Mouse (Mus musculus): ENCODE measurements around the gene Epor. TPM values are rescaled to one million over a fixed set of nuclear protein-coding genes. Genes with fewer than 3 reads are reported as not detected.
A peak's percentile ranks its signal among the peaks of the same experiment; 100 is the strongest.

Epor gene
- polyA plus RNA-seq, 1 experiment from 2014 or later: 11.8 TPM

GRCm38 (mm10) chr9:21996178-21996867 is 33.0 kb upstream of the Epor start:
- no peak for ATAC-seq (ENCODE audit: insufficient read depth, low FRiP score)
- Histone ChIP-seq H3K9ac (ENCODE audit: low read length) (no peak overlapping the region), H3K4me2 (ENCODE audit: low read depth, low read length) (no peak overlapping the region), H3K9me3 (replicated peaks; ENCODE audit: control insufficient read depth, low read length) (no peaks in the 10 kb centered on the region), H3K36me3 (ENCODE audit: control insufficient read depth, insufficient read depth, low read length) (no peaks in the 10 kb centered on the region), H3K4me3 (replicated peaks; ENCODE audit: low read length) (no peak overlapping the region), H3K27me3 (ENCODE audit: control insufficient read depth, insufficient read depth, low read length) (peaks cover 11% of the 10 kb centered on the region), H3K27ac (ENCODE audit: low read length) (no peak overlapping the region), H3K4me1 (ENCODE audit: control insufficient read depth, insufficient read depth, low read length) (no peaks in the 10 kb centered on the region)
- WGBS: 76% methylated on average over 3 of the region's 3 CpGs

GRCm38 (mm10) chr9:21992227-21992626 is 28.9 kb upstream of the Epor start:
- Histone ChIP-seq H3K27me3 (ENCODE audit: control insufficient read depth, insufficient read depth, low read length) (peaks cover 51% of the 10 kb centered on the region), H3K4me1 (ENCODE audit: control insufficient read depth, insufficient read depth, low read length) (peaks cover 15% of the 10 kb centered on the region), H3K9me3 (replicated peaks; ENCODE audit: control insufficient read depth, low read length) (no peaks in the 10 kb centered on the region), H3K4me3 (replicated peaks; ENCODE audit: low read length) (no peak overlapping the region), H3K4me2 (ENCODE audit: low read depth, low read length) (no peak overlapping the region), H3K27ac (ENCODE audit: low read length) (no peak overlapping the region), H3K36me3 (ENCODE audit: control insufficient read depth, insufficient read depth, low read length) (no peaks in the 10 kb centered on the region), H3K9ac (ENCODE audit: low read length) (no peak overlapping the region)
- ATAC-seq (ENCODE audit: insufficient read depth, low FRiP score): no peak
- WGBS: 71% methylated on average over 4 of the region's 4 CpGs

GRCm38 (mm10) chr9:21989230-21990110 is 26.2 kb upstream of the Epor start, which contains the start of gene Rgl3:
Gene Rgl3 (minus strand): TSS chr9:21989446.
- Histone ChIP-seq H3K27me3 (ENCODE audit: control insufficient read depth, insufficient read depth, low read length) (peaks cover 58% of the 10 kb centered on the region), H3K27ac (ENCODE audit: low read length) (no peak within 1 kb of the TSS), H3K9me3 (replicated peaks; ENCODE audit: control insufficient read depth, low read length) (no peaks in the 10 kb centered on the region), H3K4me3 (replicated peaks; ENCODE audit: low read length) (peak within 1 kb of the TSS; percentile 52), H3K9ac (ENCODE audit: low read length) (peak within 1 kb of the TSS; percentile 66), H3K4me1 (ENCODE audit: control insufficient read depth, insufficient read depth, low read length) (peaks cover 15% of the 10 kb centered on the region), H3K4me2 (ENCODE audit: low read depth, low read length) (peak within 1 kb of the TSS; percentile 77), H3K36me3 (ENCODE audit: control insufficient read depth, insufficient read depth, low read length) (no peaks in the 10 kb centered on the region)
- peak; percentile 65 for ATAC-seq (ENCODE audit: insufficient read depth, low FRiP score)
- 2% methylated on average over 41 of the region's 42 CpGs for WGBS

- Histone ChIP-seq H3K4me2 (ENCODE audit: low read depth, low read length) (peak overlapping the region; percentile 77), H3K4me3 (replicated peaks; ENCODE audit: low read length) (peak overlapping the region; percentile 52), H3K9me3 (replicated peaks; ENCODE audit: control insufficient read depth, low read length) (no peaks in the 10 kb centered on the region), H3K27me3 (ENCODE audit: control insufficient read depth, insufficient read depth, low read length) (peaks cover 58% of the 10 kb centered on the region), H3K27ac (ENCODE audit: low read length) (no peak overlapping the region), H3K9ac (ENCODE audit: low read length) (peak overlapping the region; percentile 66), H3K36me3 (ENCODE audit: control insufficient read depth, insufficient read depth, low read length) (no peaks in the 10 kb centered on the region), H3K4me1 (ENCODE audit: control insufficient read depth, insufficient read depth, low read length) (peaks cover 15% of the 10 kb centered on the region)
- 1% methylated on average over 32 of the region's 32 CpGs for WGBS
- peak; percentile 54; the same call in 1 of the 2 replicates for ATAC-seq (ENCODE audit: insufficient read depth, low FRiP score)
These were observed 25.3 kb upstream of the Epor start for GRCm38 (mm10) chr9:21988421-21989101.

GRCm38 (mm10) chr9:21987592-21988342 is 24.5 kb upstream of the Epor start:
- Histone ChIP-seq H3K4me3 (replicated peaks; ENCODE audit: low read length) (peak overlapping the region; percentile 52), H3K36me3 (ENCODE audit: control insufficient read depth, insufficient read depth, low read length) (no peaks in the 10 kb centered on the region), H3K4me2 (ENCODE audit: low read depth, low read length) (peak overlapping the region; percentile 77), H3K4me1 (ENCODE audit: control insufficient read depth, insufficient read depth, low read length) (peaks cover 15% of the 10 kb centered on the region), H3K9ac (ENCODE audit: low read length) (no peak overlapping the region), H3K27me3 (ENCODE audit: control insufficient read depth, insufficient read depth, low read length) (peaks cover 58% of the 10 kb centered on the region), H3K9me3 (replicated peaks; ENCODE audit: control insufficient read depth, low read length) (no peaks in the 10 kb centered on the region), H3K27ac (ENCODE audit: low read length) (no peak overlapping the region)
- no peak for ATAC-seq (ENCODE audit: insufficient read depth, low FRiP score)
- 11% methylated on average over 36 of the region's 36 CpGs for WGBS

- WGBS: 24% methylated on average over 3 of the region's 3 CpGs
- Histone ChIP-seq H3K4me3 (replicated peaks; ENCODE audit: low read length) (no peak overlapping the region), H3K36me3 (ENCODE audit: control insufficient read depth, insufficient read depth, low read length) (no peaks in the 10 kb centered on the region), H3K9me3 (replicated peaks; ENCODE audit: control insufficient read depth, low read length) (no peaks in the 10 kb centered on the region), H3K27ac (ENCODE audit: low read length) (no peak overlapping the region), H3K4me2 (ENCODE audit: low read depth, low read length) (no peak overlapping the region), H3K9ac (ENCODE audit: low read length) (no peak overlapping the region), H3K27me3 (ENCODE audit: control insufficient read depth, insufficient read depth, low read length) (peaks cover 23% of the 10 kb centered on the region), H3K4me1 (ENCODE audit: control insufficient read depth, insufficient read depth, low read length) (0 out of 2 replicates have a peak, but pooled peaks cover 9% of the 10 kb centered on the region)
- ATAC-seq (ENCODE audit: insufficient read depth, low FRiP score): no peak
These were observed 20.6 kb upstream of the Epor start for GRCm38 (mm10) chr9:21983911-21984310.

- 92% methylated on average over 4 of the region's 4 CpGs for WGBS
These were observed 15.3 kb upstream of the Epor start for GRCm38 (mm10) chr9:21978398-21979128.

GRCm38 (mm10) chr9:21977972-21978371 is 14.7 kb upstream of the Epor start:
- 30% methylated on average over 2 of the region's 2 CpGs for WGBS

More at GRCm38 (mm10) chr9:21978398-21979128, 15.3 kb upstream of the Epor start:
- Histone ChIP-seq H3K27ac (ENCODE audit: low read length) (no peak overlapping the region), H3K27me3 (ENCODE audit: control insufficient read depth, insufficient read depth, low read length) (no peaks in the 10 kb centered on the region; the same call in 1 of the 2 replicates), H3K36me3 (ENCODE audit: control insufficient read depth, insufficient read depth, low read length) (no peaks in the 10 kb centered on the region), H3K4me2 (ENCODE audit: low read depth, low read length) (no peak overlapping the region), H3K4me1 (ENCODE audit: control insufficient read depth, insufficient read depth, low read length) (no peaks in the 10 kb centered on the region), H3K9ac (ENCODE audit: low read length) (no peak overlapping the region), H3K9me3 (replicated peaks; ENCODE audit: control insufficient read depth, low read length) (no peaks in the 10 kb centered on the region), H3K4me3 (replicated peaks; ENCODE audit: low read length) (no peak overlapping the region)
- no peak for ATAC-seq (ENCODE audit: insufficient read depth, low FRiP score)

More at GRCm38 (mm10) chr9:21977972-21978371, 14.7 kb upstream of the Epor start:
- Histone ChIP-seq H3K27me3 (ENCODE audit: control insufficient read depth, insufficient read depth, low read length) (no peaks in the 10 kb centered on the region; the same call in 1 of the 2 replicates), H3K9me3 (replicated peaks; ENCODE audit: control insufficient read depth, low read length) (no peaks in the 10 kb centered on the region), H3K4me2 (ENCODE audit: low read depth, low read length) (no peak overlapping the region), H3K27ac (ENCODE audit: low read length) (no peak overlapping the region), H3K9ac (ENCODE audit: low read length) (no peak overlapping the region), H3K36me3 (ENCODE audit: control insufficient read depth, insufficient read depth, low read length) (no peaks in the 10 kb centered on the region), H3K4me1 (ENCODE audit: control insufficient read depth, insufficient read depth, low read length) (no peaks in the 10 kb centered on the region), H3K4me3 (replicated peaks; ENCODE audit: low read length) (no peak overlapping the region)
- ATAC-seq (ENCODE audit: insufficient read depth, low FRiP score): no peak

Measured in stomach, embryonic 16.5 days (tissue).